Mouse (Mus musculus) intestine, embryonic 14.5 days (tissue): ENCODE data around the gene Mpv17l2. TPM values are rescaled to one million over a fixed set of nuclear protein-coding genes. Genes with fewer than 3 reads are reported as not detected.

Experiments used
- ATAC-seq: fragments of 200-750 bp; cut with Nextera tagmentation; replicated peaks from 2 replicates; pipeline ENCODE4 v1.8.0; 2017; ENCODE audit warnings: low read depth, moderate number of reproducible peaks, moderate TSS enrichment, moderate library complexity; ENCODE audit not compliant: low FRiP score, low TSS enrichment
- DNase-seq: peaks from one replicate; pipeline ENCODE4 v3.0.0-alpha.2; 2018; ENCODE audit warnings: low spot score
- H3K27ac ChIP-seq: fragments of 300-500 bp; sonication (generic); 2 replicates; pipeline ENCODE4 v1.5.1; 2014; ENCODE audit warnings: low read depth, mild to moderate bottlenecking, control low read depth
- H3K27me3 ChIP-seq: fragments of 300-500 bp; sonication (generic); replicated peaks from 2 replicates; pipeline ENCODE4 v1.6.1; 2014; ENCODE audit warnings: low read length, control low read depth; ENCODE audit not compliant: control insufficient read depth, insufficient read depth
- H3K36me3 ChIP-seq: fragments of 300-500 bp; sonication (generic); 2 replicates; pipeline ENCODE4 v1.6.1; 2014; ENCODE audit warnings: low read length, control low read depth; ENCODE audit not compliant: control insufficient read depth, insufficient read depth
- H3K4me1 ChIP-seq: fragments of 300-500 bp; sonication (generic); replicated peaks from 2 replicates; pipeline ENCODE4 v1.6.1; 2014; ENCODE audit warnings: low read length, control low read depth, mixed read lengths; ENCODE audit not compliant: control insufficient read depth, insufficient read depth
- H3K4me2 ChIP-seq: fragments of 300-500 bp; sonication (generic); 2 replicates; pipeline ENCODE4 v1.6.1; 2014; ENCODE audit warnings: low read length
- H3K4me3 ChIP-seq: fragments of 300-500 bp; sonication (generic); 2 replicates; pipeline ENCODE4 v1.5.1; 2014; ENCODE audit warnings: low read depth, low read length, control low read depth, mixed read lengths
- H3K9ac ChIP-seq: fragments of 300-500 bp; sonication (generic); 2 replicates; pipeline ENCODE4 v1.6.1; 2014; ENCODE audit warnings: mild to moderate bottlenecking, low read length
- H3K9me3 ChIP-seq: fragments of 300-500 bp; sonication (generic); 2 replicates; pipeline ENCODE4 v1.6.1; 2016; ENCODE audit warnings: low read length, control low read depth; ENCODE audit not compliant: control insufficient read depth
- WGBS: fragments of 180-500 bp; shearing (Covaris S2); extraction: QIAGEN DNeasy Blood & Tissue Kit; methylation state at CpG from one replicate; pipeline ENCODE4 v1.1.7; 2014; 5-methylcytosine and 5-hydroxymethylcytosine counted together
- polyA plus RNA-seq: library from polyadenylated mRNA; unstranded; fragments of >200 nt; fragmentation: Nextera tagmentation; extraction: Ambion mirVana; gene quantifications from 2 replicates; pipeline ENCODE4 v1.2.1, GENCODE M21; 2014

Gene Mpv17l2
- 58.6 and 59.9 TPM in 2 replicates for polyA plus RNA-seq

GRCm38 (mm10) chr8:70760775-70761406 lies at the start of gene Mpv17l2:
TSS of gene Mpv17l2 (minus strand) at chr8:70760946.
- Histone ChIP-seq H3K9me3 (no peaks in the 10 kb centered on the region), H3K9ac (peak within 1 kb of the TSS; percentile 71), H3K4me3 (peak within 1 kb of the TSS; percentile 65), H3K4me2 (peak within 1 kb of the TSS; percentile 97), H3K27ac (peak within 1 kb of the TSS; percentile 69), H3K4me1 (peaks cover 21% of the 10 kb centered on the region), H3K27me3 (no peaks in the 10 kb centered on the region), H3K36me3 (peaks cover 35% of the 10 kb centered on the region)
- peak; percentile 91 for DNase-seq
- peak; percentile 91 for ATAC-seq
- 1% methylated on average over 54 of the region's 55 CpGs for WGBS

DNA sequence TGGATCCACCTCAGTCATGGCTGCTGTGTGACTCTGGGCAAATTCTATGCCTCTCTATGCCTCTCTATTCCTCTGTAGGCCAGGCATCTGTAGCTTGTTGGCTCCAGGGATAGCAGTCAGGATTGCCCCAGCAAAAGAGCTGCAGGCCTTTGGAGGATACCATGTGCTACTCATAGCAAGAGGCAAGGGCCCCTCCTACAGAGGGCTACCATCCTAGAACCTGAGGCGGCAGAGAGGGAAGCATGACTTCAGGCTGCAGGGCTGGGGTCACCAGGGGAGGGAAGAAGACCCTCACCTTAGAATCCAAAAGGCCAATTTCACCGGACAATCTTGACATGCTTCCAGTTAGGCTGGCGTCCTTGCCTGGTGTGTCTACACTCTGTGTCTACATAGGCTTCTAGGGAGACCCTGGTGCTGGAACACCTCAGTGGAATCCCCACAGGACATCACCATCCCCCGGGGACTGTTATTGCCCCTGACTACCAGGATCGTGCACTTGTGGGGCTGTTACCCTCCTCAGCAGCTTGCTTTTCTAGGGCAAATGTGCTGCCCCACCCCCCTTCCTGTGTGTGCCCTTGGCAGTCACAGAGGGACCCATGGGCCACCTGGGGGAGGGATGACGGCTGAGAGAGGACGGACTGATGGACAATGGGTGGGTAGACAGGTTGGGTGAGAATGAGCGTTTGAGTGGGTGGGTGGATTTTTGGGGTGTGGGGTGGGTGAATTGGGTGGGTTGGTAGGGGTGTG lies 48.4 kb upstream of the Mpv17l2 start:
- Histone ChIP-seq H3K27ac (no peak overlapping the region), H3K36me3 (no peaks in the 10 kb centered on the region), H3K4me3 (no peak overlapping the region), H3K9me3 (no peaks in the 10 kb centered on the region), H3K4me2 (no peak overlapping the region), H3K4me1 (peaks cover 3% of the 10 kb centered on the region; the same call in 1 of the 2 replicates), H3K9ac (no peak overlapping the region), H3K27me3 (peaks cover 3% of the 10 kb centered on the region)
- no peak for ATAC-seq
- whole genome bisulfite sequencing = 77% methylated on average over 8 of the region's 8 CpGs
- no peak for DNase-seq

DNA sequence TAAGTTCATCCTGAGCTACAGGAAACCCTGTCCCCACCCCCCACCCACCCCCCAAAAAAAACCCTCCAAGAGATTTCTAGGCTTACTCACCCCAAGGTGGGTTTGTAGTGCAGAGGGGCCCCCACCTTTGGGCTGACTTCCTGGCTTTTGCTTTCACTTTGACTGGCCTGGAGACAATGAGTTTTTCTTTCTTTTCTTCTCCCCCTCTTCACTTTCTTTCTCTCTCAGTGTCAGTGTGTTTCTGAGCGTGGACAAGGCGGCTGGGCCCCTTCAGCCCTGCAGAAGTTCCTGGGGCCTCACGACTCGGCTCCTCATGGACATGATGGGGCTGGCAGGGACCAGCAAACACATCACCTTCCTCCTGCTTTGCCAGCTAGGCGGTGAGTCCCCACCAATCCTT lies 47.5 kb upstream of the Mpv17l2 start, which contains the start of gene Il12rb1:
Il12rb1 (plus strand) TSS at position 211 of the 400 bp plus-strand sequence.
- H3K4me2 ChIP-seq = no peak within 1 kb of the TSS
- H3K9me3 ChIP-seq = no peaks in the 10 kb centered on the region
- H3K27ac ChIP-seq = no peak within 1 kb of the TSS
- H3K36me3 ChIP-seq = no peaks in the 10 kb centered on the region
- peaks cover 8% of the 10 kb centered on the region; the same call in 1 of the 2 replicates for H3K4me1 ChIP-seq
- WGBS = 66% methylated on average over 5 of the region's 5 CpGs
- DNase-seq (no peak), ATAC-seq (no peak)
- no peak within 1 kb of the TSS for H3K9ac ChIP-seq
- no peak within 1 kb of the TSS for H3K4me3 ChIP-seq
- peaks cover 9% of the 10 kb centered on the region for H3K27me3 ChIP-seq

DNA sequence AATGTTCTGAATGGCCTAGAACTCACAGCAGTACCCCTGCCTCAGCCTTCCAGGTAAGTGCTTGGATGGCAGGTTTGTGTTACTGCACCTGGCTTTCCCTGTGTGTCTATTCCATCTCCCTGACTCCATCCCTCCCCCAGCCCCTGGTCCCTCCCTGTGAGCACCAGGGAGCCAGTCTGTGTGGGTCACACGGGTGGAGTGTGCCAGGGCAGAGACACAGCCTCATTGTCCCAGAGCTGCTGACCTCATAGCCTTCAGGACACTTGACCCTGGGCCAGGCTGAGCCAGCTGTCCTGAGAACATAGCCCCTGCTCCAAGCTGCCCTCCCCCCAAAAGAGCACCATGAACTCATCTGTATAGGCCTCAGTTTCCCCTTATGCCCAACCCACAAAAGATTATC lies 46.6 kb upstream of the Mpv17l2 start:
- Histone ChIP-seq H3K4me3 (no peak overlapping the region), H3K27ac (no peak overlapping the region), H3K9ac (no peak overlapping the region), H3K4me1 (peaks cover 8% of the 10 kb centered on the region; the same call in 1 of the 2 replicates), H3K36me3 (no peaks in the 10 kb centered on the region), H3K9me3 (no peaks in the 10 kb centered on the region), H3K4me2 (no peak overlapping the region), H3K27me3 (peaks cover 16% of the 10 kb centered on the region)
- WGBS = 54% methylated on average over 1 of the region's 1 CpGs
- ATAC-seq (no peak), DNase-seq (no peak)

- H3K9ac ChIP-seq = no peak overlapping the region
- H3K27ac ChIP-seq = no peak overlapping the region
- H3K9me3 ChIP-seq = no peaks in the 10 kb centered on the region
- no peak for ATAC-seq
- H3K4me3 ChIP-seq = no peak overlapping the region
- H3K4me2 ChIP-seq = no peak overlapping the region
- H3K4me1 ChIP-seq = peaks cover 8% of the 10 kb centered on the region; the same call in 1 of the 2 replicates
- no peak for DNase-seq
- H3K27me3 ChIP-seq = peaks cover 18% of the 10 kb centered on the region
- no peaks in the 10 kb centered on the region for H3K36me3 ChIP-seq
- 74% methylated on average over 4 of the region's 4 CpGs for WGBS
Measured at GRCm38 (mm10) chr8:70806541-70806940, 45.8 kb upstream of the Mpv17l2 start.

DNA sequence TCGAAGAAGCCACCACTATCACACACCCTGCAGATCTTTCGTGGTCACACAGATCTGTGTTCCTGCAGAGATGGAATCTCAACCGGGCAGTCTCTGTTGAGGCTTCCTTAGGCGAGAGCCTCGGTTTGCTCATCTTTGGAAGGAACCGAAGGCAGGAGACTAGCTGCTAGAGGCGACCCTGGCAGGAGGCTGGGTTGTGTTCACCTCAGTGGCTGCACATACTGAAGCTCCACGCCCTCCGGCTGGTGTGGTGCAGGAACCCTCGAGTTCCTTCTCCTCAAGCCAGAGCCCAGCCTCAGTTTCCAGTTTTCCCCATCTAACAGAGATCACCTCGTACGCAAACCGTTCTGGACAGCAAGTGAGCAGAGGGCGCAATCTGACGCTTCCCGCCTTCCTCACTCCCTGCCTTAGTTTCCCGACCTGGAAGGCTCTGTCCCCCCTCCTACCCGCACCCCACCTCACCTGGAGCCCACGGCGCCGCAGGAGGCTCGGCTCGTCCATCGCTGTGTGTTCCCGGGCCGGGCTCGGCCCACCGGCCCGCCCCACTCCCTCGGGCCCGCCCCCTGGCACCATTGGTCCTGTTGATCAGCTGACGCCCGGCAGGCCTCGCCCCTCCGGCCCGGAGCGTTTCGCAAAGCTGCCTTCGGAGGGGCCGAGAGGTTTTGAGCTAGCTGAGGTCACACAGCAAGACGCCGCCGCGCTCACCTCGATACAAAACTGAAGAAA lies 43.9 kb upstream of the Mpv17l2 start, which contains the start of gene Mast3:
Mast3 (minus strand) TSS at position 574 of the 726 bp plus-strand sequence.
- 2% methylated on average over 45 of the region's 45 CpGs for WGBS
- H3K4me3 ChIP-seq = peak within 1 kb of the TSS; percentile 41
- peaks cover 31% of the 10 kb centered on the region for H3K27me3 ChIP-seq
- peaks cover 8% of the 10 kb centered on the region; the same call in 1 of the 2 replicates for H3K4me1 ChIP-seq
- H3K4me2 ChIP-seq = peak within 1 kb of the TSS; percentile 67
- no peak within 1 kb of the TSS for H3K27ac ChIP-seq
- ATAC-seq (peak; percentile 85), DNase-seq (peak; percentile 88)
- no peaks in the 10 kb centered on the region for H3K9me3 ChIP-seq
- H3K36me3 ChIP-seq = no peaks in the 10 kb centered on the region
- H3K9ac ChIP-seq = 0 out of 2 replicates have a peak within 1 kb of the TSS, but pooled peaks have one; percentile 17

DNA sequence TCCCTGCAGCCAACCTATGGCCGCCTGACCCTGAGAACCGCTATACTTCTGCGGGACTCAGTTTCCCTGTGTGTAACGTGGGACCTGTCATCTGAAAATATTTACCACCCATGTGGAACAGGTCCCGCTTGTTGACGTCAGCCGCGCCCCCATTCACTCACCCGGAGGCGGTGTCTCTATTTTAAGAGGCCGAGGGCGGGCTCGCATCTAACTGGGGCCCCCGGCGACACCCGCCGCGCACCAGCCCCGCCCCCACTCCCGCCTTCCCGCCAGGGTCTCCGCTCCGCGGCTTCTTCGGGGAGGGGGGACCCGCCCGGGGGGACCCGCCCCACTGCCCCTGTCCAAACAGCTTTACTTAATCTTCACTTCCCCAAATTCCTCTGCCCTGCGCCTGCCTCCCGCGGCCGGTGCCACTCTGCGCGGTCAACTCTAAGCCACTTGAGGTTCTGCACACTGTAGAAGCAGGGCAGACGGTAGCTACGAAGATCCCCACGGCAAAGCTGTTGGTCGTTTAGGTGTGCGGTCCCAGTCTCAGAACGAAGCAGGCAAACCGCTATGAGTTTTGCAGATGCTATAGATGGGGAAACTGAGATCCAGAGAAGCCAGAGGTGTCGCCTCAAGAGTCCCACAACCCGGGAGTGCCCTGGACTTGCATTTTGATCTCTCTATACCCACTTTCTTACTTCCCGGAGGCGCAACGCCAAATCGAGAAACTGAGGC lies 43.2 kb upstream of the Mpv17l2 start:
- no peak for DNase-seq
- peak overlapping the region; percentile 67 for H3K4me2 ChIP-seq
- H3K27ac ChIP-seq = no peak overlapping the region
- H3K9me3 ChIP-seq = no peaks in the 10 kb centered on the region
- H3K4me3 ChIP-seq = peak overlapping the region; percentile 41
- 1% methylated on average over 47 of the region's 47 CpGs for WGBS
- H3K9ac ChIP-seq = 0 out of 2 replicates have a peak overlapping the region, but pooled peaks have one; percentile 17
- peaks cover 38% of the 10 kb centered on the region for H3K27me3 ChIP-seq
- H3K4me1 ChIP-seq = peaks cover 8% of the 10 kb centered on the region; the same call in 1 of the 2 replicates
- H3K36me3 ChIP-seq = no peaks in the 10 kb centered on the region
- ATAC-seq = no peak
